Mouse (Mus musculus): ENCODE results near the gene Rnase12.

DNA sequence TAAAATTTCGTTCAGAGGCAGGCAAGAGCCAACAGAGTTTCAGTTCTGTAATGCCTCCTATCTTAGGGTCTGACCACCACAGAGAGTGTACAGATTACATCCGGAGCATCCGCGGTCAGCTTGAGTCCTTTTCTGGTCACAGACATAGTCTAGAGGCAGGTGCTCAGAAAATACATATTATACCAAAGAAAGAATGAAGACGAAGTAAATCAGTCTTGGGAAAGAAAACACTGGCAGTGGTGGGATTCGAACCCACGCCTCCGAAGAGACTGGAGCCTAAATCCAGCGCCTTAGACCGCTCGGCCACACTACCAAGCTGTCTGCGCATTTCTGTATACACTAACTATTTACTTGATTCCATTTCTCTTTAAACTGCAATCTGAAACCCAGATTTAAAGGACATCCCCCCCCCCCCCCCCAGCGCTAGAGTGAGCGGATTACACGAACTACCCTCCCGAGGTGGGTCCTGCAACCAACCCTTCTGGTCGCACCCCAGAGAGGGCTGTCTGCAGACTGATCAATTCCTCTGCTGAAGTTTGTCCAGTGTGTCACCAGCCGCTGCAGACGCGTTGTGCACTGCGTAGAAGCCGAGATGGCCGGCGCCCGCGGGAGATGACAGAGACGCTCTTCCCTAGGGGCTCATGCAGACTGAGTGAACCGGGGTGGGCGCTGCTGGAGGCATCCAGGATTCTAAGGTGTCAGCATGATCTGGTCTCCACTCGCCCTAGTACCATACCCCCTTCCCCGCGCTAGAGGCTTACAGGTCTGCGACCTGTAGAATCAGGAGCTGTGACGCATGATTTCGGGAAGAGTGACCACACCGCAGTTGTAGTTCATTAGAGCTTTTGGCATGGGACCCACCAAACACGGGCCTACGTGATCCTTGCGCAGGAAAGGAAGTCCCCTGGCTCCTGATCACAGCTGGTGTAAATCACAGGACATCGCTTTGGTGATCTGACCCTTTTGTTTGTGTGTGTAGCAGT is 25.4 kb upstream of the Rnase12 start:
- TF ChIP-seq CTCF (IDR thresholded peaks at IDR 0.05; ENCODE audit: borderline replicate concordance, insufficient read depth, low read depth, low read length) (no peak), POLR2A (IDR thresholded peaks at IDR 0.05; ENCODE audit: borderline replicate concordance, insufficient read depth, low read length) (no peak)
